Mouse (Mus musculus): ENCODE results near the gene Plekhf1. TPM values are rescaled to one million over a fixed set of nuclear protein-coding genes. Genes with fewer than 3 reads are reported as not detected.

Plekhf1 gene
- total and polyA plus RNA-seq, 2 experiments from 2014 or later, result 0.54 to 0.86 TPM

- H3K9ac ChIP-seq, result no peak overlapping the region
- H3K4me1 ChIP-seq (ENCODE audit: insufficient read depth), result peaks cover 12% of the 10 kb centered on the region; the same call in 1 of the 2 replicates
- no peak for TF ChIP-seq CTCF (IDR thresholded peaks at IDR 0.05; ENCODE audit: low read depth)
- H3K36me3 ChIP-seq (ENCODE audit: insufficient read depth), result no peaks in the 10 kb centered on the region
- no peak for ATAC-seq
- peaks cover 23% of the 10 kb centered on the region for H3K27me3 ChIP-seq (ENCODE audit: insufficient read depth, low read length)
- peak overlapping the region; percentile 41 for H3K4me3 ChIP-seq (ENCODE audit: low read depth, low read length)
- H3K4me2 ChIP-seq (ENCODE audit: low read depth), result peak overlapping the region; percentile 87
- no peaks in the 10 kb centered on the region for H3K9me3 ChIP-seq (ENCODE audit: low read length)
- WGBS, result 32% methylated on average over 8 of the region's 8 CpGs
- no peak overlapping the region for H3K27ac ChIP-seq (ENCODE audit: low read depth, low read length)
- DNase-seq, result no peak
Measured at GRCm38 (mm10) chr7:38228329-38228728, 513 bp upstream of the Plekhf1 start.

GRCm38 (mm10) chr7:38227181-38227899 lies 476 bp downstream of the Plekhf1 start:
- H3K9me3 ChIP-seq (ENCODE audit: low read length), result no peaks in the 10 kb centered on the region
- DNase-seq, result peak; percentile 25
- peak overlapping the region; percentile 31; the same call in 1 of the 2 replicates for H3K9ac ChIP-seq
- ATAC-seq, result peak; percentile 45
- H3K4me1 ChIP-seq (ENCODE audit: insufficient read depth), result peaks cover 12% of the 10 kb centered on the region; the same call in 1 of the 2 replicates
- peak overlapping the region; percentile 41 for H3K4me3 ChIP-seq (ENCODE audit: low read depth, low read length)
- peaks cover 23% of the 10 kb centered on the region for H3K27me3 ChIP-seq (ENCODE audit: insufficient read depth, low read length)
- H3K4me2 ChIP-seq (ENCODE audit: low read depth), result peak overlapping the region; percentile 87
- no peaks in the 10 kb centered on the region for H3K36me3 ChIP-seq (ENCODE audit: insufficient read depth)
- no peak overlapping the region for H3K27ac ChIP-seq (ENCODE audit: low read depth, low read length)
- under 1% methylated on average over 25 of the region's 25 CpGs for WGBS
- TF ChIP-seq CTCF (IDR thresholded peaks at IDR 0.05; ENCODE audit: low read depth), result no peak

GRCm38 (mm10) chr7:38226226-38226625 lies 1.6 kb downstream of the Plekhf1 start:
- Histone ChIP-seq H3K9me3 (ENCODE audit: low read length) (no peaks in the 10 kb centered on the region), H3K36me3 (ENCODE audit: insufficient read depth) (no peaks in the 10 kb centered on the region), H3K4me1 (ENCODE audit: insufficient read depth) (peaks cover 12% of the 10 kb centered on the region; the same call in 1 of the 2 replicates), H3K4me3 (ENCODE audit: low read depth, low read length) (no peak overlapping the region), H3K9ac (no peak overlapping the region), H3K27ac (ENCODE audit: low read depth, low read length) (no peak overlapping the region), H3K4me2 (ENCODE audit: low read depth) (no peak overlapping the region), H3K27me3 (ENCODE audit: insufficient read depth, low read length) (peaks cover 23% of the 10 kb centered on the region)
- no peak for ATAC-seq
- no peak for TF ChIP-seq CTCF (IDR thresholded peaks at IDR 0.05; ENCODE audit: low read depth)
- no peak for DNase-seq
- 82% methylated on average over 2 of the region's 2 CpGs for WGBS

GRCm38 (mm10) chr7:38224577-38225369 lies 3.0 kb downstream of the Plekhf1 start:
- no peak for DNase-seq
- Histone ChIP-seq H3K36me3 (ENCODE audit: insufficient read depth) (no peaks in the 10 kb centered on the region), H3K27ac (ENCODE audit: low read depth, low read length) (no peak overlapping the region), H3K4me3 (ENCODE audit: low read depth, low read length) (no peak overlapping the region), H3K27me3 (ENCODE audit: insufficient read depth, low read length) (peaks cover 23% of the 10 kb centered on the region), H3K9ac (no peak overlapping the region), H3K9me3 (ENCODE audit: low read length) (no peaks in the 10 kb centered on the region), H3K4me1 (ENCODE audit: insufficient read depth) (peaks cover 12% of the 10 kb centered on the region; the same call in 1 of the 2 replicates), H3K4me2 (ENCODE audit: low read depth) (no peak overlapping the region)
- WGBS, result 89% methylated on average over 13 of the region's 13 CpGs
- no peak for ATAC-seq
- TF ChIP-seq CTCF (IDR thresholded peaks at IDR 0.05; ENCODE audit: low read depth), result no peak

- TF ChIP-seq CTCF (IDR thresholded peaks at IDR 0.05; ENCODE audit: low read depth), result no peak
- H3K4me3 ChIP-seq (ENCODE audit: low read depth, low read length), result no peak overlapping the region
- WGBS, result 96% methylated on average over 7 of the region's 7 CpGs
- DNase-seq, result no peak
- no peaks in the 10 kb centered on the region for H3K9me3 ChIP-seq (ENCODE audit: low read length)
- H3K4me2 ChIP-seq (ENCODE audit: low read depth), result no peak overlapping the region
- H3K27me3 ChIP-seq (ENCODE audit: insufficient read depth, low read length), result no peaks in the 10 kb centered on the region
- H3K36me3 ChIP-seq (ENCODE audit: insufficient read depth), result no peaks in the 10 kb centered on the region
- H3K9ac ChIP-seq, result no peak overlapping the region
- no peak overlapping the region for H3K27ac ChIP-seq (ENCODE audit: low read depth, low read length)
- H3K4me1 ChIP-seq (ENCODE audit: insufficient read depth), result no peaks in the 10 kb centered on the region
- ATAC-seq, result no peak
Measured at GRCm38 (mm10) chr7:38220866-38221265, 7.0 kb downstream of the Plekhf1 start.

GRCm38 (mm10) chr7:38219526-38219925 lies 8.3 kb downstream of the Plekhf1 start:
- ATAC-seq (no peak), DNase-seq (no peak)
- H3K27ac ChIP-seq (ENCODE audit: low read depth, low read length), result no peak overlapping the region
- no peak for TF ChIP-seq CTCF (IDR thresholded peaks at IDR 0.05; ENCODE audit: low read depth)
- H3K9ac ChIP-seq, result no peak overlapping the region
- no peak overlapping the region for H3K4me2 ChIP-seq (ENCODE audit: low read depth)
- no peaks in the 10 kb centered on the region for H3K27me3 ChIP-seq (ENCODE audit: insufficient read depth, low read length)
- WGBS, result 93% methylated on average over 4 of the region's 4 CpGs
- H3K36me3 ChIP-seq (ENCODE audit: insufficient read depth), result no peaks in the 10 kb centered on the region
- no peaks in the 10 kb centered on the region for H3K9me3 ChIP-seq (ENCODE audit: low read length)
- no peak overlapping the region for H3K4me3 ChIP-seq (ENCODE audit: low read depth, low read length)
- no peaks in the 10 kb centered on the region for H3K4me1 ChIP-seq (ENCODE audit: insufficient read depth)

All from forebrain, postnatal 0 days (tissue).